Mouse (Mus musculus): ENCODE measurements around the gene H2-Q2. TPM values are rescaled to one million over a fixed set of nuclear protein-coding genes. Genes with fewer than 3 reads are reported as not detected.
"Not testable (repeated sequence)": the region's sequence is repeated elsewhere in the genome, so short reads cannot be mapped to it uniquely, and the experiment has no call there.

H2-Q2 gene
- 1.4 and 3.3 TPM in 2 replicates for polyA plus RNA-seq (2015; fragmentation: Nextera tagmentation; extraction: Ambion mirVana)

- peaks cover 24% of the 10 kb centered on the region for H3K27me3 ChIP-seq (replicated peaks; ENCODE audit: control insufficient read depth, insufficient read depth, low read length)
- no peak for ATAC-seq
- peak within 1 kb of the TSS; percentile 43 for H3K4me3 ChIP-seq (replicated peaks; ENCODE audit: low read length)
- peak within 1 kb of the TSS; percentile 45 for H3K9ac ChIP-seq (replicated peaks; ENCODE audit: low read depth, low read length)
- peak within 1 kb of the TSS; percentile 69 for H3K4me2 ChIP-seq (ENCODE audit: low read length)
- H3K36me3 ChIP-seq (ENCODE audit: control insufficient read depth, insufficient read depth), result no peaks in the 10 kb centered on the region
- no peaks in the 10 kb centered on the region for H3K9me3 ChIP-seq (ENCODE audit: control insufficient read depth, low read length)
- H3K27ac ChIP-seq (ENCODE audit: low read length), result no peak within 1 kb of the TSS
- H3K4me1 ChIP-seq (replicated peaks; ENCODE audit: control insufficient read depth, insufficient read depth, low read length), result peaks cover 7% of the 10 kb centered on the region
- under 1% methylated on average over 32 of the region's 40 CpGs for WGBS
Measured at GRCm38 (mm10) chr17:35342071-35342671, at the start of gene H2-Q2. Gene H2-Q2 (plus strand): TSS chr17:35342242.

- not testable (repeated sequence) for H3K4me3 ChIP-seq (replicated peaks; ENCODE audit: low read length); H3K27ac ChIP-seq (ENCODE audit: low read length); H3K9me3 ChIP-seq (ENCODE audit: control insufficient read depth, low read length); H3K4me2 ChIP-seq (ENCODE audit: low read length); H3K27me3 ChIP-seq (replicated peaks; ENCODE audit: control insufficient read depth, insufficient read depth, low read length); H3K9ac ChIP-seq (replicated peaks; ENCODE audit: low read depth, low read length); H3K36me3 ChIP-seq (ENCODE audit: control insufficient read depth, insufficient read depth); H3K4me1 ChIP-seq (replicated peaks; ENCODE audit: control insufficient read depth, insufficient read depth, low read length); ATAC-seq
- WGBS, result 5% methylated on average over 5 of the region's 5 CpGs
Measured at GRCm38 (mm10) chr17:35295796-35296195, 46.2 kb upstream of the H2-Q2 start.

GRCm38 (mm10) chr17:35300261-35300945 is 41.6 kb upstream of the H2-Q2 start:
- not testable (repeated sequence) for H3K4me2 ChIP-seq (ENCODE audit: low read length); H3K4me1 ChIP-seq (replicated peaks; ENCODE audit: control insufficient read depth, insufficient read depth, low read length); H3K4me3 ChIP-seq (replicated peaks; ENCODE audit: low read length); H3K36me3 ChIP-seq (ENCODE audit: control insufficient read depth, insufficient read depth); ATAC-seq; H3K27ac ChIP-seq (ENCODE audit: low read length); H3K9me3 ChIP-seq (ENCODE audit: control insufficient read depth, low read length); H3K27me3 ChIP-seq (replicated peaks; ENCODE audit: control insufficient read depth, insufficient read depth, low read length); H3K9ac ChIP-seq (replicated peaks; ENCODE audit: low read depth, low read length)
- WGBS, result 86% methylated on average over 7 of the region's 7 CpGs

DNA sequence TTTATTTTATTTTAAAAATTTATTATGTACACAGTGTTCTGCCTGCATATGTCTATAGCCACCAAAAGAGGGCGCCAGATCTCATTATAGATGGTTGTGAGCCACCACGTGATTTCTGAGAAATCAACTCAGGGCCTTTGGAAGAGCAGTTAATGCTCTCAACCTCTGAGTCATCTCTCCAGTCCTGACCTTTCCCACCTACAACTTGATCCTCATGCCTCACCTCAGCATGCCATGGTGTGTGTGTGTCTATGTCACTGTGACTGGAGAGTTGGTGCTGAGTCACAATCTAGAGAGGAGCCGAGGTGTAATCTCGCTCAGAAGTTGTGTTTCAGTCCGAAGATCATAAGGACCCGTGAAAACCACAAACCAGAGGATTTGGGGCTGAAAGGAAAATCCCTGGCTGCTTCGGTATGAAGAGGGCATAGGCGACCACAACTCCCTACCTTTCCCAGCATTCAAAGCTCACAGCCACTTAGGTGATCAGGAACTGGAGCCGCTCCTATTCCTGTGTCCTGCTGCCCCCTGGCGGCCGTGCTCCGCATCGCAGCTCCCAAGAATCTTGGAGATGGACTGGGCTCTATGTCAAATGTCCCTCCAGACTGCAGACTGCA is 40.3 kb upstream of the H2-Q2 start:
- H3K9ac ChIP-seq (replicated peaks; ENCODE audit: low read depth, low read length), result no peak overlapping the region
- H3K9me3 ChIP-seq (ENCODE audit: control insufficient read depth, low read length), result no peaks in the 10 kb centered on the region
- H3K36me3 ChIP-seq (ENCODE audit: control insufficient read depth, insufficient read depth), result no peaks in the 10 kb centered on the region
- no peaks in the 10 kb centered on the region for H3K4me1 ChIP-seq (replicated peaks; ENCODE audit: control insufficient read depth, insufficient read depth, low read length)
- no peak overlapping the region for H3K4me3 ChIP-seq (replicated peaks; ENCODE audit: low read length)
- no peak overlapping the region for H3K27ac ChIP-seq (ENCODE audit: low read length)
- H3K27me3 ChIP-seq (replicated peaks; ENCODE audit: control insufficient read depth, insufficient read depth, low read length), result no peaks in the 10 kb centered on the region
- ATAC-seq, result no peak
- no peak overlapping the region for H3K4me2 ChIP-seq (ENCODE audit: low read length)
- WGBS, result 23% methylated on average over 13 of the region's 13 CpGs

DNA sequence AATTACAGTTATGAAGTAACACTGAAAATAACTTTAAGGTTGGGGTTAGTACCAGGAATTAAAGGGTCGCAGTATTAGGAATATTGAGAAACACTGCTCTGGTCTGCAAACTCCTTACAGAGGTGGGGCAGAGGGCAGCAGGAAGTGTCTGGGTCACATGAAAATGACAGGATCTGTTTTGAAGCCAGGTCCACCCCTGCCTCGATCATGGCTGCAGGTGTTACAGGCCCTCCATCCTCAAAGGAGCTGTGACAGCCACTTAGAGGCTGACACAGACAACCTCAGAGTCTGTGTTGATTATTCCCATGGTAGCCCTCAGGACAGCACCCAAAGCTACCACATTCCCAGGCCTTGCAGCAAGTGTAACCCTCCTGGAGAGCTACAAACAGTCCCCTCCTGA is 38.8 kb upstream of the H2-Q2 start:
- WGBS, result 81% methylated on average over 2 of the region's 2 CpGs
- no peak for ATAC-seq

DNA sequence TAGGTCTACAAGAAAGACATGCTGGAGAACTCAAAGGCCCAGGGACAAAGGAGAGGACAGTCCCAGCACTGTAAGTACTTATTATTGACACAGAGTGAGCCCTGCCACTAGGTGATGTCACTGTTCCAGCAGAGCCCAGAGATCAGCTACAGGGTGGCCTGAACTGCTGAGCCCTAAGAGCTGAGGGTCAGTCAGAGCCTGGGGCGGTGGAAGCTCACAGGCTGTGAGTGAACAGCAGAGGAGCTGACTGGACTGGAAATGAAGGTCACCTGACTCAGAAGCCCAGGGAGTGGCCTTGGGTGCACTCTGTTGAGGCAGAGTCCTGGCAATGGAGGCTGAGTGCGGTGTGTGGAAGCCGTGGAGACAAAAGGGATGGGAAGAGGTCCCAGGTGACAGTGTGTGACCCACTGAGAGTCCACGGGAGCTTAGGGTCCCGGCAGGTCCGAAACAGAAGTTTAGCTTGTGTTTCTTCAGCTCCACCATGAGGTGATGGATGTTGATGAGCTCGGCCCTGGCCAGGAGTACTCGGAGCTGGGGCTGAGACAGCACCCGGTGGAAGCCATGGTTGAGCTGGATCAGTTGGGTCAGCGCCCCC is 38.2 kb upstream of the H2-Q2 start:
- H3K27ac ChIP-seq (ENCODE audit: low read length), result no peak overlapping the region
- 87% methylated on average over 10 of the region's 10 CpGs for WGBS
- no peaks in the 10 kb centered on the region for H3K9me3 ChIP-seq (ENCODE audit: control insufficient read depth, low read length)
- 0 out of 2 replicates have a peak, but pooled peaks cover 2% of the 10 kb centered on the region for H3K27me3 ChIP-seq (replicated peaks; ENCODE audit: control insufficient read depth, insufficient read depth, low read length)
- H3K36me3 ChIP-seq (ENCODE audit: control insufficient read depth, insufficient read depth), result no peaks in the 10 kb centered on the region
- H3K4me2 ChIP-seq (ENCODE audit: low read length), result no peak overlapping the region
- no peak overlapping the region for H3K9ac ChIP-seq (replicated peaks; ENCODE audit: low read depth, low read length)
- H3K4me1 ChIP-seq (replicated peaks; ENCODE audit: control insufficient read depth, insufficient read depth, low read length), result no peaks in the 10 kb centered on the region
- no peak for ATAC-seq
- H3K4me3 ChIP-seq (replicated peaks; ENCODE audit: low read length), result no peak overlapping the region

More for the DNA sequence above, 38.8 kb upstream of the H2-Q2 start:
- H3K36me3 ChIP-seq (ENCODE audit: control insufficient read depth, insufficient read depth), result no peaks in the 10 kb centered on the region
- H3K9ac ChIP-seq (replicated peaks; ENCODE audit: low read depth, low read length), result no peak overlapping the region
- H3K4me3 ChIP-seq (replicated peaks; ENCODE audit: low read length), result no peak overlapping the region
- H3K27ac ChIP-seq (ENCODE audit: low read length), result no peak overlapping the region
- H3K4me1 ChIP-seq (replicated peaks; ENCODE audit: control insufficient read depth, insufficient read depth, low read length), result no peaks in the 10 kb centered on the region
- H3K4me2 ChIP-seq (ENCODE audit: low read length), result no peak overlapping the region
- H3K27me3 ChIP-seq (replicated peaks; ENCODE audit: control insufficient read depth, insufficient read depth, low read length), result 0 out of 2 replicates have a peak, but pooled peaks cover 2% of the 10 kb centered on the region
- H3K9me3 ChIP-seq (ENCODE audit: control insufficient read depth, low read length), result no peaks in the 10 kb centered on the region

DNA sequence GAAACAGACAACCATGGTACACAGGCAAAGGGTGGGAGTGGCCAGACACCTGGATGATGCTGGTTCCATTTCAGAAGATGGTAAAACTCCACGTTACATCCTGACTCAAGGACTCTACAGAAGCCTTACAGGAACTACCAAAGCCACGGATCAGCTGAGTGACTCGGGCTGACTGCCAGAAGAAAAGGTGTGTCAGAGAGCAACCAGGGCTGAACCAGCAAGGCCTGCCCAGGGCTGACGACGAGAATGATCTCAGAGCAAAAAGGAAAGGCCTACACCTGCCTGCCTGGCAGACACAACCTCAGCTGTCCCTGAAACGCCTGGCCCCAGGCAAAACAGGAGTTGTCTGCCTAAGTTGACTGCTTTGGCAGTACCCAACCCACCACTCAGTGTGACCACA is 37.6 kb upstream of the H2-Q2 start:
- 73% methylated on average over 6 of the region's 6 CpGs for WGBS
- H3K27me3 ChIP-seq (replicated peaks; ENCODE audit: control insufficient read depth, insufficient read depth, low read length), result 0 out of 2 replicates have a peak, but pooled peaks cover 2% of the 10 kb centered on the region
- H3K4me1 ChIP-seq (replicated peaks; ENCODE audit: control insufficient read depth, insufficient read depth, low read length), result no peaks in the 10 kb centered on the region

GRCm38 (mm10) chr17:35304921-35305320 is 37.1 kb upstream of the H2-Q2 start:
- H3K27ac ChIP-seq (ENCODE audit: low read length); H3K9me3 ChIP-seq (ENCODE audit: control insufficient read depth, low read length); H3K36me3 ChIP-seq (ENCODE audit: control insufficient read depth, insufficient read depth); H3K4me1 ChIP-seq (replicated peaks; ENCODE audit: control insufficient read depth, insufficient read depth, low read length); ATAC-seq; H3K4me3 ChIP-seq (replicated peaks; ENCODE audit: low read length); H3K4me2 ChIP-seq (ENCODE audit: low read length); H3K27me3 ChIP-seq (replicated peaks; ENCODE audit: control insufficient read depth, insufficient read depth, low read length); H3K9ac ChIP-seq (replicated peaks; ENCODE audit: low read depth, low read length): not testable (repeated sequence)
- 80% methylated on average over 8 of the region's 8 CpGs for WGBS

More for the DNA sequence above, 37.6 kb upstream of the H2-Q2 start:
- H3K36me3 ChIP-seq (ENCODE audit: control insufficient read depth, insufficient read depth), result no peaks in the 10 kb centered on the region
- no peak overlapping the region for H3K4me3 ChIP-seq (replicated peaks; ENCODE audit: low read length)
- H3K4me2 ChIP-seq (ENCODE audit: low read length), result no peak overlapping the region
- no peak overlapping the region for H3K9ac ChIP-seq (replicated peaks; ENCODE audit: low read depth, low read length)
- no peaks in the 10 kb centered on the region for H3K9me3 ChIP-seq (ENCODE audit: control insufficient read depth, low read length)
- no peak for ATAC-seq
- H3K27ac ChIP-seq (ENCODE audit: low read length), result no peak overlapping the region

DNA sequence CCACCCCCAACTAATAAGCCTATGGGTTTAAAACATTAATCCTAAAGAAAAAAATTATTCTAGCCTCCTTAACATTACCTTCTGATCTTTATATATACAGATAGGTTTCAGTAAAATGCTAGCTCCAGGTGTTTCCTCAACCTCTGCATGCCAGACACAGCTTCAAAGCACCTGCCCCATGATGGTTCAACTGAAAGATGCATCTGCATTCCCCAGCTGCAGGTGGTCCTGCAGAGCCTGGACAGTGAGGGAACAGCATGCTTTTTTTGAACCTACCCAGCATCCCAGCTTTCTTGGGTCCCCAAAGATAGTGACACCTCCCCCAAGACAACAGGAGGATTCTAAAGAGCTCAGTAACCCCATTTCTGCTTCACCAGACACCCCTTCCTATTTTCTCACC is 23.4 kb upstream of the H2-Q2 start:
- H3K27me3 ChIP-seq (replicated peaks; ENCODE audit: control insufficient read depth, insufficient read depth, low read length), result peaks cover 24% of the 10 kb centered on the region
- H3K36me3 ChIP-seq (ENCODE audit: control insufficient read depth, insufficient read depth), result no peaks in the 10 kb centered on the region
- no peak overlapping the region for H3K4me3 ChIP-seq (replicated peaks; ENCODE audit: low read length)
- ATAC-seq, result no peak
- H3K4me2 ChIP-seq (ENCODE audit: low read length), result no peak overlapping the region
- no peaks in the 10 kb centered on the region for H3K9me3 ChIP-seq (ENCODE audit: control insufficient read depth, low read length)
- no peak overlapping the region for H3K27ac ChIP-seq (ENCODE audit: low read length)
- no peak overlapping the region for H3K9ac ChIP-seq (replicated peaks; ENCODE audit: low read depth, low read length)
- H3K4me1 ChIP-seq (replicated peaks; ENCODE audit: control insufficient read depth, insufficient read depth, low read length), result peaks cover 6% of the 10 kb centered on the region

Data from forebrain, embryonic 16.5 days (tissue).